Mouse (Mus musculus): ENCODE measurements at regions not wholly inside any gene's neighbourhood (a gene's known extent, or its start where the extent isn't known, plus 50 kb on each side); places are given as distances from the start of the nearest gene placed in this dataset.

GRCm38 (mm10) chr10:92247449-92247805 lies 474.8 kb downstream of the Nedd1 start:
- Histone ChIP-seq H3K27ac (ENCODE audit: insufficient read depth, low read length) (no peak overlapping the region), H3K4me3 (replicated peaks; ENCODE audit: insufficient read depth, low read depth, low read length) (no peak overlapping the region), H3K4me1 (ENCODE audit: control insufficient read depth, insufficient read depth, low read length) (no peaks in the 10 kb centered on the region), H3K27me3 (ENCODE audit: control insufficient read depth, insufficient read depth, low read length) (no peaks in the 10 kb centered on the region; the same call in 1 of the 2 replicates)
- TF ChIP-seq POLR2A (IDR thresholded peaks at IDR 0.05; ENCODE audit: borderline replicate concordance, insufficient read depth, low read length) (no peak), CTCF (IDR thresholded peaks at IDR 0.05; ENCODE audit: borderline replicate concordance, insufficient read depth, low read depth, low read length) (no peak)
- DNase-seq, result no peak
- whole genome bisulfite sequencing, result 35% methylated on average over 5 of the region's 5 CpGs

GRCm38 (mm10) chr10:92246785-92247448 lies 475.3 kb downstream of the Nedd1 start:
- no peak overlapping the region for H3K4me3 ChIP-seq (replicated peaks; ENCODE audit: insufficient read depth, low read depth, low read length)
- no peaks in the 10 kb centered on the region for H3K4me1 ChIP-seq (ENCODE audit: control insufficient read depth, insufficient read depth, low read length)
- no peak overlapping the region for H3K27ac ChIP-seq (ENCODE audit: insufficient read depth, low read length)
- peak in 1 of 2 experiments; percentile 8 for DNase-seq
- TF ChIP-seq CTCF (IDR thresholded peaks at IDR 0.05; ENCODE audit: borderline replicate concordance, insufficient read depth, low read depth, low read length) (no peak), POLR2A (IDR thresholded peaks at IDR 0.05; ENCODE audit: borderline replicate concordance, insufficient read depth, low read length) (no peak)
- no peaks in the 10 kb centered on the region; the same call in 1 of the 2 replicates for H3K27me3 ChIP-seq (ENCODE audit: control insufficient read depth, insufficient read depth, low read length)
- 25% methylated on average over 7 of the region's 7 CpGs for WGBS

GRCm38 (mm10) chr10:92242714-92243440 lies 479.3 kb downstream of the Nedd1 start:
- H3K4me3 ChIP-seq (replicated peaks; ENCODE audit: insufficient read depth, low read depth, low read length), result no peak overlapping the region
- TF ChIP-seq CTCF (IDR thresholded peaks at IDR 0.05; ENCODE audit: borderline replicate concordance, insufficient read depth, low read depth, low read length) (no peak), POLR2A (IDR thresholded peaks at IDR 0.05; ENCODE audit: borderline replicate concordance, insufficient read depth, low read length) (no peak)
- H3K27me3 ChIP-seq (ENCODE audit: control insufficient read depth, insufficient read depth, low read length), result no peaks in the 10 kb centered on the region; the same call in 1 of the 2 replicates
- DNase-seq, result peak; percentile 15 to 23
- H3K27ac ChIP-seq (ENCODE audit: insufficient read depth, low read length), result no peak overlapping the region
- no peaks in the 10 kb centered on the region for H3K4me1 ChIP-seq (ENCODE audit: control insufficient read depth, insufficient read depth, low read length)
- WGBS, result 13% methylated on average over 11 of the region's 11 CpGs

GRCm38 (mm10) chr10:92237881-92238280 lies 484.3 kb downstream of the Nedd1 start:
- H3K27ac ChIP-seq (ENCODE audit: insufficient read depth, low read length), result no peak overlapping the region
- TF ChIP-seq POLR2A (IDR thresholded peaks at IDR 0.05; ENCODE audit: borderline replicate concordance, insufficient read depth, low read length) (no peak), CTCF (IDR thresholded peaks at IDR 0.05; ENCODE audit: borderline replicate concordance, insufficient read depth, low read depth, low read length) (no peak)
- WGBS, result 39% methylated on average over 5 of the region's 5 CpGs
- no peak overlapping the region for H3K4me3 ChIP-seq (replicated peaks; ENCODE audit: insufficient read depth, low read depth, low read length)
- no peaks in the 10 kb centered on the region for H3K27me3 ChIP-seq (ENCODE audit: control insufficient read depth, insufficient read depth, low read length)
- no peaks in the 10 kb centered on the region for H3K4me1 ChIP-seq (ENCODE audit: control insufficient read depth, insufficient read depth, low read length)
- DNase-seq, result no peak

GRCm38 (mm10) chr10:92232081-92232480 lies 490.1 kb downstream of the Nedd1 start:
- WGBS, result 41% methylated on average over 2 of the region's 2 CpGs
- Histone ChIP-seq H3K27ac (ENCODE audit: insufficient read depth, low read length) (no peak overlapping the region), H3K27me3 (ENCODE audit: control insufficient read depth, insufficient read depth, low read length) (no peaks in the 10 kb centered on the region), H3K4me1 (ENCODE audit: control insufficient read depth, insufficient read depth, low read length) (no peaks in the 10 kb centered on the region), H3K4me3 (replicated peaks; ENCODE audit: insufficient read depth, low read depth, low read length) (no peak overlapping the region)
- no peak for DNase-seq
- no peak for TF ChIP-seq CTCF (IDR thresholded peaks at IDR 0.05; ENCODE audit: borderline replicate concordance, insufficient read depth, low read depth, low read length)
- TF ChIP-seq POLR2A (IDR thresholded peaks at IDR 0.05; ENCODE audit: borderline replicate concordance, insufficient read depth, low read length), result no peak

- WGBS, result 60% methylated on average over 4 of the region's 4 CpGs
These were observed 496.4 kb downstream of the Nedd1 start for GRCm38 (mm10) chr10:92225818-92226217.

GRCm38 (mm10) chr10:92225071-92225470 lies 497.1 kb downstream of the Nedd1 start:
- Histone ChIP-seq H3K4me3 (replicated peaks; ENCODE audit: insufficient read depth, low read depth, low read length) (no peak overlapping the region), H3K27ac (ENCODE audit: insufficient read depth, low read length) (no peak overlapping the region), H3K4me1 (ENCODE audit: control insufficient read depth, insufficient read depth, low read length) (no peaks in the 10 kb centered on the region), H3K27me3 (ENCODE audit: control insufficient read depth, insufficient read depth, low read length) (no peaks in the 10 kb centered on the region)
- 82% methylated on average over 7 of the region's 7 CpGs for WGBS
- DNase-seq, result no peak
- TF ChIP-seq POLR2A (IDR thresholded peaks at IDR 0.05; ENCODE audit: borderline replicate concordance, insufficient read depth, low read length), result no peak
- TF ChIP-seq CTCF (IDR thresholded peaks at IDR 0.05; ENCODE audit: borderline replicate concordance, insufficient read depth, low read depth, low read length), result no peak

More at GRCm38 (mm10) chr10:92225818-92226217, 496.4 kb downstream of the Nedd1 start:
- Histone ChIP-seq H3K4me1 (ENCODE audit: control insufficient read depth, insufficient read depth, low read length) (no peaks in the 10 kb centered on the region), H3K27me3 (ENCODE audit: control insufficient read depth, insufficient read depth, low read length) (no peaks in the 10 kb centered on the region), H3K4me3 (replicated peaks; ENCODE audit: insufficient read depth, low read depth, low read length) (no peak overlapping the region), H3K27ac (ENCODE audit: insufficient read depth, low read length) (no peak overlapping the region)
- TF ChIP-seq CTCF (IDR thresholded peaks at IDR 0.05; ENCODE audit: borderline replicate concordance, insufficient read depth, low read depth, low read length), result no peak
- TF ChIP-seq POLR2A (IDR thresholded peaks at IDR 0.05; ENCODE audit: borderline replicate concordance, insufficient read depth, low read length), result no peak
- DNase-seq, result no peak

GRCm38 (mm10) chr10:92219310-92219709 lies 502.9 kb downstream of the Nedd1 start:
- no peaks in the 10 kb centered on the region for H3K27me3 ChIP-seq (ENCODE audit: control insufficient read depth, insufficient read depth, low read length)
- no peaks in the 10 kb centered on the region for H3K4me1 ChIP-seq (ENCODE audit: control insufficient read depth, insufficient read depth, low read length)
- no peak overlapping the region for H3K4me3 ChIP-seq (replicated peaks; ENCODE audit: insufficient read depth, low read depth, low read length)
- TF ChIP-seq POLR2A (IDR thresholded peaks at IDR 0.05; ENCODE audit: borderline replicate concordance, insufficient read depth, low read length) (no peak), CTCF (IDR thresholded peaks at IDR 0.05; ENCODE audit: borderline replicate concordance, insufficient read depth, low read depth, low read length) (no peak)
- no peak for DNase-seq
- no peak overlapping the region for H3K27ac ChIP-seq (ENCODE audit: insufficient read depth, low read length)
- 91% methylated on average over 3 of the region's 3 CpGs for WGBS
